Mouse (Mus musculus) lung, adult 2 months (tissue): ENCODE results near the gene Avp. TPM values are rescaled to one million over a fixed set of nuclear protein-coding genes. Genes with fewer than 3 reads are reported as not detected.

Experiments used
- DNase-seq: peaks from one replicate; pipeline ENCODE4 v3.0.0; 2022
- H3K4me1 ChIP-seq: fragments of 200-500 bp; 2 replicates; pipeline ENCODE4 v1.6.1; 2011; ENCODE audit warnings: low read length; ENCODE audit not compliant: control insufficient read depth, insufficient read depth
- H3K4me3 ChIP-seq: fragments of 200-500 bp; replicated peaks from 2 replicates; pipeline ENCODE3; 2011; ENCODE audit warnings: low read depth, mild to moderate bottlenecking, control low read depth, low read length; ENCODE audit errors: extremely low read depth
- CTCF ChIP-seq: fragments of 200-500 bp; IDR thresholded peaks from 2 replicates; pipeline ENCODE4 v1.5.1; 2011; ENCODE audit warnings: mild to moderate bottlenecking, low read length, control low read depth; ENCODE audit not compliant: insufficient read depth
- POLR2A ChIP-seq: fragments of 200-500 bp; IDR thresholded peaks from 2 replicates; pipeline ENCODE4 v1.6.1; 2011; ENCODE audit warnings: low read depth, mild to moderate bottlenecking, control low read depth, low read length, borderline replicate concordance; ENCODE audit errors: extremely low read depth
- WGBS: fragments of 180-500 bp; shearing (Covaris S2); methylation state at CpG from one replicate; pipeline ENCODE4 v1.1.7; 2018; 5-methylcytosine and 5-hydroxymethylcytosine counted together
- polyA plus RNA-seq: library from polyadenylated mRNA; depleted of rRNA; stranded (reverse); fragments of >200 nt; gene quantifications from 2 replicates; pipeline ENCODE4 v1.2.3, GENCODE M21; 2012; rRNA removed

Avp gene
- polyA plus RNA-seq, 1 experiment: 0.26 TPM

DNA sequence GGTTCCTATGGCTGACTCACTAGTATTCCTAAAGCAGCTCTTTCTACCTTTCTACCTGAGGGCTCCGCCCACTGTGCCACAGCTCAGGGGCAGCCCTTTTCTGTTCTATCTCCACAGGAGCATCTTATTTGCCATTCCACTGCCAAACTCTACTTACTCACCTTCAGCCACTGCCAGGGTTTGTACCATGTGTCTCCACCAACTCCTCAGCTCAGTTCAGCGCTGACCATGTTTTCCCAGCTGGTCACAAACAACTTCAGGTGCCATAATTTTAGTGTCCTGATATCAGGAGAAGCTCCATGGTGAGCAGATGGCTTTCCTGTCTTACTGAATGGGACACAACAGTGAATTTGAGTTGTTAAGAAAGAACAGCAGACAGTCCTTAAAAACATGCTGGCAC, 24.9 kb downstream of the Avp start:
- Histone ChIP-seq H3K4me1 (no peaks in the 10 kb centered on the region), H3K4me3 (no peak overlapping the region)
- no peak for TF ChIP-seq POLR2A
- TF ChIP-seq CTCF: no peak
- WGBS: 97% methylated on average over 2 of the region's 2 CpGs
- no peak for DNase-seq

DNA sequence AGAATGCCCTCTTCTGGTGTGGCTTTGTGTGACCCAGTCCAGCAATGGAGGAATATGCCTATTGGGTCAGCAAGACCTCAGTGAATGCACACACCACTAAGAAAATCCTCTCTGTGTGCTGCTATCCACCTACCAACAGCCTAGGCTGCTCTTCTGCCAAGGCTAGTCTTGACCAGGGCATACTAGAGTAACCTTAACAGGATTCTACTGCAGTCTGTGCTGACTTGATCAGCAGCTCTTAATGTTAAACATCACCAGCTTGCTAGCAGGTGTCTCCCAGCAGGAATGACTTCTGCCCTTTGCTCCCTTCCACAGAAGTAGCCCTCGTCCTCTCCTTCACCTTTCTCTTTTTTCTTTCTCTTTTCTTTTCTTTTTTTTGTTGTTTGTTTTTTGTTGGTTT, 26.1 kb downstream of the Avp start:
- H3K4me1 ChIP-seq: no peaks in the 10 kb centered on the region
- no peak for DNase-seq
- TF ChIP-seq POLR2A (no peak), CTCF (no peak)
- H3K4me3 ChIP-seq: no peak overlapping the region
- 88% methylated on average over 1 of the region's 1 CpGs for WGBS

- no peaks in the 10 kb centered on the region for H3K4me1 ChIP-seq
- WGBS: 84% methylated on average over 7 of the region's 7 CpGs
- no peak for DNase-seq
- no peak overlapping the region for H3K4me3 ChIP-seq
- TF ChIP-seq CTCF (no peak), POLR2A (no peak)
Measured at GRCm38 (mm10) chr2:130554841-130555240, 27.5 kb downstream of the Avp start.

DNA sequence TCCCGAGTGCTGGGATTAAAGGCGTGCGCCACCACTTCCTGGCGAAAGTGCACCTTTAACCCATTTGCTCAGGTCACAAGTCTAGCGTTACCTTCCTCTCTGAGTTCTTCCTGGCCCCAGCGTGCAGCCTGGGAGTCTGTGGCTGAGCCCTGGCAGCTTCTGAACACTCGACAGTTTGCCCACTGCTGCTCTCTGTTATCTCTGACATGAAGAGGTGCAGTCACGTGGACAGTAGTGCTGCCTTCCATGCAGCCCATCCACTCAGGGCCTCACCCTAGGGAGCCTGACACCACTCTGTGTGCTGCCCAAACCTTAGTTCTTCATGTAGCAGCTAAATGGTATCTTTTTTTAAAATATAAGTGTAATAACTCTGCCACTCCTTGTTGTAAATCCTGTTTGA, 35.4 kb downstream of the Avp start:
- H3K4me3 ChIP-seq: no peak overlapping the region
- TF ChIP-seq CTCF: no peak
- no peak for TF ChIP-seq POLR2A
- WGBS: 80% methylated on average over 8 of the region's 8 CpGs
- no peaks in the 10 kb centered on the region for H3K4me1 ChIP-seq
- DNase-seq: no peak

DNA sequence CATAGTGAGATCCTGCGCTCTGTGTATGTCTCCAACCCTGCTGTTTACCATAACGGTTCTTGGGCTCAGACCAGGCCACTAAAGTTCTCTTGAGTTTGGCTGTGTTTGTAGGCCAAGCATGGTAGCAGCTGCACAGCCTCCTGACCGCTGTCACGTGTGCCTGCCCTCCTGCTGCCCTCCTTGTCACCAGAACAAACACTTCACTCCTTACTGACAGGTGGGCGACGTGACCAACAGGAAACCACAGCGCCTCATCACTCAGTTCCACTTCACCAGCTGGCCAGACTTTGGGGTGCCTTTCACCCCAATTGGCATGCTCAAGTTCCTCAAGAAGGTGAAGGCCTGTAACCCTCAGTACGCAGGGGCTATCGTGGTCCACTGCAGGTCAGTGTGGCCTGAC, 42.1 kb downstream of the Avp start:
- Histone ChIP-seq H3K4me3 (no peak overlapping the region), H3K4me1 (no peaks in the 10 kb centered on the region)
- 66% methylated on average over 9 of the region's 9 CpGs for WGBS
- TF ChIP-seq POLR2A: no peak
- no peak for TF ChIP-seq CTCF
- DNase-seq: no peak

GRCm38 (mm10) chr2:130538876-130539546, 43.3 kb downstream of the Avp start:
- no peak for TF ChIP-seq POLR2A
- no peak for TF ChIP-seq CTCF
- Histone ChIP-seq H3K4me1 (no peaks in the 10 kb centered on the region), H3K4me3 (no peak overlapping the region)
- no peak for DNase-seq
- WGBS: 87% methylated on average over 8 of the region's 8 CpGs

DNA sequence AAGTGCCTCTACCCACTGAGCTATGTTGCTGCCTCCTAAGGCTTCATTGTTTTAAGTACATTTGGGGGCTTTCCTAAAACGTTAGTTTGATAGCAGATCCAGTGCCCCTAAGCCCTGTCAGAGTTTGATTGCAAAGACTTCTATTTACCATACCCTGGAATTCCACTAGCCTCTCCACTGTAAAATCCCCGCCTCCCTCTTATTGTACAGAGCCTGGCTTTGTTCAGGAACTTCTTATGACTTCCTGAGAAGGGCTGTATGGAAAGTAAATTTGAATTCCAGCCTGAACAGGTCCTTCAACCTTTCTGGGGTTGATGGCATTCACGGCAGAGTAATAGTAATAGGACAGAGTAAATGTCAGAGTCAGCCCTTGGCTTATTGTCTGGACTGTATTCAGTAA, 45.5 kb downstream of the Avp start:
- TF ChIP-seq CTCF (no peak), POLR2A (no peak)
- Histone ChIP-seq H3K4me3 (no peak overlapping the region), H3K4me1 (no peaks in the 10 kb centered on the region)
- 64% methylated on average over 3 of the region's 3 CpGs for WGBS
- DNase-seq: no peak

GRCm38 (mm10) chr2:130535017-130535416, 47.3 kb downstream of the Avp start:
- Histone ChIP-seq H3K4me3 (no peak overlapping the region), H3K4me1 (no peaks in the 10 kb centered on the region)
- TF ChIP-seq POLR2A (no peak), CTCF (no peak)
- WGBS: 81% methylated on average over 6 of the region's 6 CpGs
- no peak for DNase-seq

DNA sequence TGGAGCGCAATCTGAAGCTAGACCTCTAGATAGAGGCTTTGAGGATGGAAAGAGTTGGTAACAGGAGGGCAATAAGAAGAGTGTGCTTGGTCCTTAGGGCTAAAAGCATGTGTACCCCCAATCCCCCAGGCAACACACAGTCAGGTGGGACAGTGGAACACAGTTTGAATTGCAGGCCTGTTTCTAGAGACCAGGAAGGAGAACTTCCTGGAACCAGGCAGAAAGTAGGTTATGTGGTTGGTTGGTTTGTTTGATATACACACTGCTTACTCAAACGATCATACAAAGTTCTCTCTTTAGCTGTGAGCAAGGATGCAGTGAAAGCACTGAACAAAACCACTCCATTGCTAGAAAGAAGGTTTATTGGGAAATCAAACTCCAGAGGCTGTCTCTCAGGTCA, 50.2 kb downstream of the Avp start:
- no peak for DNase-seq

More for the DNA sequence above, 50.2 kb downstream of the Avp start:
- TF ChIP-seq CTCF: no peak
- TF ChIP-seq POLR2A: no peak
- H3K4me3 ChIP-seq: no peak overlapping the region
- H3K4me1 ChIP-seq: no peaks in the 10 kb centered on the region
- 35% methylated on average over 2 of the region's 2 CpGs for WGBS

Other genes with a start within 250 kb of the Avp start
- gene Cpxm1, start 185.0 kb downstream of the Avp start, polyA plus RNA-seq: 17.6 and 20.5 TPM in 2 replicates
- gene Gm28372, start 177.3 kb downstream of the Avp start, polyA plus RNA-seq: not detected in 2 replicates
- gene 1700020A23Rik, start 177.3 kb downstream of the Avp start, polyA plus RNA-seq: not detected in 2 replicates
- gene Tmem239, start 176.1 kb downstream of the Avp start, polyA plus RNA-seq: not detected in 2 replicates
- gene Vps16, start 158.2 kb downstream of the Avp start, polyA plus RNA-seq: 45.3 and 67.2 TPM in 2 replicates
- gene Pced1a, start 157.9 kb downstream of the Avp start, polyA plus RNA-seq: 31.7 and 33.2 TPM in 2 replicates
- 56.5 and 64.3 TPM in 2 replicates for gene Ptpra, start 132.3 kb downstream of the Avp start, polyA plus RNA-seq
- 46.3 and 66.6 TPM in 2 replicates for gene Mrps26, start 18.8 kb downstream of the Avp start, polyA plus RNA-seq
- 0.28 TPM in 1 of 2 replicates, not detected in the other for gene Oxt, start 6.4 kb downstream of the Avp start, polyA plus RNA-seq
- gene Fastkd5, start 47.5 kb upstream of the Avp start, polyA plus RNA-seq: 1.1 and 2.1 TPM in 2 replicates
- 4.7 and 6.0 TPM in 2 replicates for gene Ubox5, start 47.5 kb upstream of the Avp start, polyA plus RNA-seq
- 9.7 and 11.1 TPM in 2 replicates for gene Lzts3, start 60.2 kb upstream of the Avp start, polyA plus RNA-seq
- 61.0 and 70.3 TPM in 2 replicates for gene Ddrgk1, start 82.1 kb upstream of the Avp start, polyA plus RNA-seq
- 16.5 and 17.1 TPM in 2 replicates for gene Itpa, start 85.1 kb upstream of the Avp start, polyA plus RNA-seq
- 1.7 TPM in 2 replicates for gene Slc4a11, start 115.0 kb upstream of the Avp start, polyA plus RNA-seq